Mouse (Mus musculus) kidney, postnatal 14 days (tissue): Measurements from ENCODE around the gene Eps15.
A peak's percentile ranks its signal among the peaks of the same experiment; 100 is the strongest.
"Not testable (repeated sequence)": the region's sequence is repeated elsewhere in the genome, so short reads cannot be mapped to it uniquely, and the experiment has no call there.

Experiments
- DNase-seq: peaks from one replicate; pipeline ENCODE4 v3.0.0; 2022; ENCODE audit warnings: mixed read lengths

Gene Eps15

DNA sequence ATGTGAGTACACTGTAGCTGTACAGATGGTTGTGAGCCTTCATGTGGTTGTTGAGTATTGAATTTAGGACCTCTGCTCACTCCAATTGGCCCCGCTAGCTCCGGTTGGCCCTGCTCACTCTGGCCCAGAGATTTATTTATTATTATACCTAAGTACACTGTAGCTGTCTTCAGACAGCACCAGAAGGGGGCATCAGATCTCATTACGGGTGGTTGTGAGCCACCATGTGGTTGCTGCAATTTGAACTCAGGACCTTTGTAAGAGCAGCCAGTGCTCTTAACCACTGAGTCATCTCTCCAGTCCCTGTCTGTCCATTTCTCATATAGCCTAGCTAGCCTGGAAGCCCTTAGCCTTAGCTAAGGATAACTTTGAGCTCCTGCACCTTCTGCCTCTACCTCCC, 124.8 kb downstream of the Eps15 start:
- not testable (repeated sequence) for DNase-seq

DNA sequence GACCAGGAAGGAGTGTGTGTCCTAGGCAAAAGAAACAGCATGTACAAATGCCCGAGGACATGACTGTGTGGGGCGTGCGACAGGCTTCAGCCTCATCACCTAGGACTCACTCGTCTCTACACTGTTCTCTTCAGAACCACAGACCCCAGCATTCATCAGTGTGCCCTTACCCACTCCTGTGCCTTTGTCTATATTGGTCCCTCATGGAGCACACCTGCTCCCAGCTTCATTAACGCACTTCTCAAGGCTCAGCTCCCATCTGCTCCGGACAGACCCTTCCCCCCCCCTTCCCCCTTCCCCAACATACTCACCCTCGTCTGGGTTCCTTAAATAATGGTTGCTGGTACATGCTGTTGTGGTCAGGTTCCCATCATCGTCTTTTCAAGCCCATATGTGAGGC, 125.3 kb downstream of the Eps15 start:
- no peak for DNase-seq

DNA sequence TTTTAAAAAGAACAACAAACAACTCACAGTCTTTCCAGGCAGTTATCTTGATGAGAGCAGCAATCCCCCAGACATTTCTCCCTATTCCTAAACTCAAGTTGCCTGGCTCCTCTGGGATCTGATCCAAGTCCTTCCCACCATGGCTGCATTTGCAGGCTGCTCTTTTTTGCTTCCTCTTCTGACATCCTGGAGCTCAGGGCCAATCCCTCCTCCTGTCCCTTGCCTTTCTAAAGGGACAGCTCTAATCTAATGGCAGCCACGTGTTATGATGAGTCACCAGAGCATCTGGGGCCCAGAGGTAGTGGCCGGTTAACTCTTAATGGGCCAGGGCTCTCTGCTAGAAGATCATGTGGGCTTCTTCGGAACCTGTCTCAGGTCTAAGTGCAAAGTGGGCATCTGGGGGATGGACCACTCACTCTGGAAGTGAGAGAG, 126.0 kb downstream of the Eps15 start:
- peak; percentile 83 for DNase-seq

DNA sequence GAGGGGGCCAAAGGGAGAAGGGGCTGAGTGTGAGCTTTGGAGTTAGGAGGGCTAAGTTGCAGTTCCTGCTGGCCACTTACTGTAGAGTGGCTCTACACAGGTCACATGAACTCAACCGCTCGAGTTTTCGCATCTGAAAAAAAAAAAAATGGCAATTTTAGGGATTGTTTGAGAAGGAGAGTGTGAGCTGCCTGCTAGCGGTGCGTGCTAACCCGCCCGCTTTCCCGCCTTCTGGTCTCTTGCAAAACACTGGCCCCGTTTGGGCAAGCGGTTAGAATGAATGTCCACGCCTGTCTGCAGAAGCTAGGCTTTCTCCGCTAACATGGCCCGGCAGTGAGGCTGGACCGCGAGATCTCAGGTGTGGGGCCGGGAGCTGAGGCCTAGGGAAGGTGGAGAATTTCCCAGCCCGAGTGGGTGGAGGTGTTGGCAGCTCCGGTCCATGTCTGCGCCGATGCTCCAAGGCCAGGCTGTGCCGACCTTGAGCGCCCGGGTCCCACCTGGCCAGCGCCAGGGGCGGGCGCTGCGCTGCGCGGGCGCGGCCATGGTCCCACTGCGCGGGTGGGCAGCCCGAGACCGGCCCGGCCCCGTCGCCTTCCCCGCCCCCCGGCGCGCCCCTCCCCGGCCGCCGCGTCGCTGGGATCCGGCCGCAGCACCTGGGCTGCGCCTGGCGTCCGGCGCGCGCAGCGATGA, 126.6 kb downstream of the Eps15 start, which contains the start of gene Ttc39a:
Gene Ttc39a, plus strand, starts transcription at position 138 of the 690 bp plus-strand sequence.
- peak; percentile 54 for DNase-seq

- DNase-seq = no peak
Measured at GRCm38 (mm10) chr4:109407176-109407520, 127.1 kb downstream of the Eps15 start.

DNA sequence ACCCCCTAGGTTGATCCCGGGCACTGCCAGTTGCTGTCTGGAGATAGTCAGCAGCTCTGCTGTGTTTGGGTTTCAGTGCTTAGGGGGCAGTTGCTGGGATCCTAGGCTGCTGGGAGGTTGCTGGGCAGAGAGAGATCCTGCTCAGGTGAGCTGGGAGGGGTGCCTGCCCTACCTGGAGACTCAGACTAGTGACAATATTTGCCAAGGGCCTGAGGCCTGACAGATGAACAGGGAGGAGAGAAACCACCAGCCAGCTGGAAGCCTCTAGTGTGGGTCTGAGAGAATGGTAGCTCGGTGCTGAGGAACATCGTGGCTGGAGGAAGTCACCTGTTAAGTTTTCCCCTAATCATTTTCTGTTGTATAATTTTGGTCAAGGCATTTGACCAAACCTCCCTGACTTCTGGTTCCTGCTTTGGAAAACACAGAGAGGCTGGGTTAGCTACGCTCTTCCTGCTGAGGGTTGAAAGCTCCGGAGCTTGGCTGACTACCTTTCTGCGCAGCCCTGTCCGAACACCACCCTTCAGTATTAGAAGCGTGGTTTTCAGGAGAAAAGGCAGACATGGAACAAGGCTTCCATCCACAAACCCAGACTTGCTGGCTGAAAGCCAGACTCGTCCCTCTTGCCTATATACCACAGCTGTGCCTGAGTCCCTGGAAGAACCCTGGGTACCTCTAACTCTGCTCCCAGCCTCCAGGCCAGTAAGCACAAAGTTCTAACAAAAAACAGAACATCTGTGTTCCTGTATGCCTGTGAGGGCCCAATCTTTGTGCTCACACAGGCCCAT, 127.8 kb downstream of the Eps15 start:
- no peak for DNase-seq

GRCm38 (mm10) chr4:109410681-109411376, 130.8 kb downstream of the Eps15 start:
- no peak for DNase-seq

DNA sequence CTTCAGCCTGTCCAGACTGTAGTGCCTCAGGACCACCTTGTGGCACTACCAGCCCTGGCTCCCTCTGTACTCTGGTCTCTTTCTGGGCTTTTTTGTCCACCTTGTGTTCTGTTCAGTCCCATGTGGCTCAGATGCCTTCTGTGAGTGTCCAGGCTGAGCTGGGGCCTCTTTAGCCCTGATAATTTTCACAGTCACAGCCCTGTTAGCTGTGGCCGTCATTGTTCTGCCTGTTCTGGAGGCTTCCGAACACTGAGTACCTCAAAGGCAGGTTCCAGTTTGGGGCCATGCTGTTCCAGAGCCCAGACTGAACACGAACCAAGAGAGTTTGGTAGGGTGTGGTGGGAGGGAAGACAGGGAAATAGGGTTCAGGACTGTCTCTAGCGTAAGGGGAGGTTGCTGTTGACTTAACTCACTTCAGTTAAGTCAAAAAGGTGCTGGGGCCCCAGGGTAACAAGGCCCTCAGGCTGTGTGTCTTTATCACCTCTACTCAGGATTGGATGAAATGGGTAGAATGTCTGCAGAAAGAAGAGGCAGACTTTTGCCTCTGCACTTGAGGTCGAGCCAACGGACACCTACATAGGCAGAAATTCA, 131.4 kb downstream of the Eps15 start:
- no peak for DNase-seq

GRCm38 (mm10) chr4:109412233-109412632, 132.2 kb downstream of the Eps15 start:
- DNase-seq = no peak

DNA sequence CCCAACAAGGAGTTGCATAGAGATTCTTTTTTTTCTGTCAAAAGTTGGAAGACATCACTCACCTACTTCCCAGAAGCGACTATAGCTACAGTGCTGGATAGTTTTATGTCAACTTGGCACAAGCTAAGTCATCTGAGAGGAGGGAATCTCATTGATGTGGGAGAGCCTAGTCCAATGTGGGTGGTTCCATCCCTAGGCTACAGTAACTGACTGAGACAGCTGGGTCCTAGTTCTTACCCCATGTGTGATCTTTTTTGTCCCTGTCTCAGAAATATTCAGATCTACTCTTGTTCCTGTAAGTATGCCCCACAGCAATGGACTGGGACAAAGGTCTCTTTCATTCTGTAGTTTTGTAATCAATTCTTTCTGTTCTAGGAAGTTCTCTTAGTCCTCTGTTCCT, 137.9 kb downstream of the Eps15 start:
- no peak for DNase-seq

DNA sequence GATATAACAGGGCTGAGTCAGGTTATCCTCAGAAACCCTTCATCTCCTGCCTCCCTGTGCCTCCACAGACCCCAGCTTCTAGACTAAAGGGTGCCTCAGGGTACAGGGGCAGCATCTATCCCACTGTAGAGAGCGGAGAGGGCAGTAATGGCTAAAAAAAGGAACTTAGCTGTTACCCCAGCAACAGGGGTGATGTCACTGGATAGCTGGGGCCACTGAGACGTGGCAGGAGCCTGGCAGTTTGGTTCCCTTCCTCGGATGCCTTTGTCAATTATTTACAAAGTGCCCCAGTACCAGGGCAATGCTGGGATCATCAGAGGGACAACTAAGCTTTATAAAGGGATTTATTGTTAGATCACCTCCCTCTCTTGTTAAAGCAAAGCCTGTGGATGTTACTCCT, 138.9 kb downstream of the Eps15 start:
- DNase-seq = peak; percentile 72

DNA sequence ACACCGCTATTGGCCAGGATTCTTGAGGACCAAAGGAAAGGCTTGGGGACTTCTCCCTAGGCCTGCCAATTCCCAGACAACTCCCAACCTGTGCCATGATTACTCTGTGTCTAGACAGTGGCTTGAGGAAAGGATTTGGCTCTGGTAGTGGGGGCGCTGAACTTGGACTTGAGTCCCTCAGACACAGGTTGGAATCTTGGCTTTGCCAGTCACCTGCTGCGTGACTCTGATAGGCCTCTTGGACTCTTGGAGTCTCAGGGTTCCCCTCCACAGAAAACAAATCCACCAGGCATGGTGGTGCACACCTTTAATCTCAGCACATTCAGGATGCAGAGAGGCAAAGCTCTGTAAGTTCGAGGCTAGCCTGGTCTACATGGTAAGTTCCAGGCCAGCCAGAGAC, 139.5 kb downstream of the Eps15 start:
- DNase-seq = peak; percentile 40

GRCm38 (mm10) chr4:109420138-109420795, 140.2 kb downstream of the Eps15 start:
- DNase-seq = no peak

- DNase-seq = no peak
Measured at GRCm38 (mm10) chr4:109421608-109422007, 141.5 kb downstream of the Eps15 start.

DNA sequence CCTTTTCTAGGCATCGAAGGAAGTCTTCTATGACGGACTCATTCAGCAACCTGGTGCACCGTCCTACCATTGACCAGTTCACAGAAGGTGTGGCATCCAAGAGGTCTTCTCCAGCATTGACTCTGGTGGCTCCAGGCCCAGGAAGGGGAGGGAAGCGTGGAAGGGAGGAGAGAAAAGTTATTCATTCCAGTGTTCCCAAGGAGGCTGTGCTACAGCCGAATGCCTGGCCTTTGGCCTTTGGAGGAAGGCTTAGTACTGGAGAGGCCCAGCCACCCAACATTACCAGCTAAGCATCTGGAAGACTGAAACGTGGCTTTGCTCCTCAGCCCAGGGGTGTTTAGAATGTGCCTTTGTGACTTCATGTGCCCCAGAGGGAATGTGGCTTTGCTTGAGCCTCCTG, 142.4 kb downstream of the Eps15 start:
- DNase-seq = peak; percentile 38

DNA sequence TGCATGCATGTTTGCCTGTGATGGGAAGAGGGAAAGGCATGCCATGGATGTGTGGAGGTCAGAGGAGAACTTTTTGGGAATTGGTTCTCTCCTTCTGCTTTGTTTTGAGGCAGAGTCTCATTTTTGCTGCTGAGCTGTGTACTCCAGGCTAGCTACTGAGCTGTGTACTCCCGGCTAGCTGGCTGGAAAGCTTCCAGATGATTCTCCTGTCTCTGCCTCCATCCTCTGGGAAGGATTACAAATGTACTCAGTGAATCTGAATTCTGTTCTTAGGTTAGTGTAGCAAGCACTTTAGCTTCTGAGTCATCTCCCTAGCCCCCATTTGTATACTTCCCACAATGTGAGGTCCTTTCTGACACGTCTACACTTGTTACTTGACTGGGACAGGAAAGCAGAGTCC, 143.4 kb downstream of the Eps15 start:
- DNase-seq = no peak

DNA sequence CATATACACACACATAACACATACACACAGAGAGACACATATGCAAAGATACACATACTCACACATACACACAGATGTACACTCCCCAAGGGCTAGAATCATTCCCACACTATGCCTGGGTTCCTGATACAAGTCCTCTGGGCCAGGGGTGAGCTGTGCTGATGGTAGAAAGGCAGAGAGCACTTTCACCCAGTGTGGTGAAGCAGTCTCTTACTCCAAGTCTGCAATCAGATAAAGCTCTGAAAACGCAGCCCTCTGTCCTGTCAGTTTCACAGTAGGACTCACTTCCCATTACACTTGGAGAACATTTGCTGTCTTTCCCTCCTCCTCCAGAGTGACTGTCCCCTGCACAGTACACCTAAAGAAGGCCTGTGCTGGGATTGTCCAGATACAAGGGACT, 147.0 kb downstream of the Eps15 start:
- no peak for DNase-seq

GRCm38 (mm10) chr4:109430250-109430649, 150.2 kb downstream of the Eps15 start:
- DNase-seq = no peak

DNA sequence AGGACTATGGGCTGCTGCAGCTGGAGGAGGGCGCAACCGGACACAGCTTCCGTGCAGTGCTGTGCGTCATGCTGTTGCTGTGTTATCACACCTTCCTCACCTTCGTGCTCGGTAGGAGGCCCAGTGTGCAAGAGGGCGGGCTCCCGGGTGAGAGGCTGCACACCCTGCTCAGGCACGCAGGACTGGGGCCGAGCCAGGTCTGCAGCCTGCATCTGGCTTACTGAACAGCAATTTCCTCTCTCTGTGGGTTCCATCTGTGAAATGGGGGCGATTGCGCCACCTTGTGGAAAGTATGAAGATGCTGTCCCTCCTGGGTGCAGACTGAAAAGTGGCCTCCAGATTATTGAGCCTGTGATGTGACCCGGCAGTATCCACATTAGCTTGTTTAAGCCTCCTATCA, 150.8 kb downstream of the Eps15 start:
- DNase-seq = peak; percentile 62

GRCm38 (mm10) chr4:109432668-109433375, 152.8 kb downstream of the Eps15 start:
- DNase-seq = no peak

- peak; percentile 51 for DNase-seq
Measured at GRCm38 (mm10) chr4:109433641-109434040, 153.6 kb downstream of the Eps15 start.

GRCm38 (mm10) chr4:109434256-109434655, 154.2 kb downstream of the Eps15 start:
- no peak for DNase-seq
